Mouse (Mus musculus) kidney, postnatal 0 days (tissue): ENCODE measurements at regions not wholly inside any gene's neighbourhood (a gene's known extent, or its start where the extent isn't known, plus 50 kb on each side); places are given as distances from the start of the nearest gene placed in this dataset.
A peak's percentile ranks its signal among the peaks of the same experiment; 100 is the strongest.

ENCODE experiments used
- ATAC-seq: fragments of 200-750 bp; cut with Nextera tagmentation; replicated peaks from 2 replicates; pipeline ENCODE4 v1.8.0; 2017; ENCODE audit warnings: low read depth, moderate number of reproducible peaks, moderate TSS enrichment, moderate library complexity; ENCODE audit not compliant: low FRiP score
- DNase-seq: peaks from one replicate; pipeline ENCODE4 v3.0.0-alpha.2; 2016; ENCODE audit warnings: low spot score
- H3K27ac ChIP-seq: fragments of 300-500 bp; sonication (generic); 2 replicates; pipeline ENCODE4 v1.5.1; 2014; ENCODE audit warnings: mild to moderate bottlenecking
- H3K27me3 ChIP-seq: fragments of 300-500 bp; sonication (generic); 2 replicates; pipeline ENCODE4 v1.6.1; 2014; ENCODE audit warnings: low read length, mixed read lengths; ENCODE audit not compliant: insufficient read depth
- H3K36me3 ChIP-seq: fragments of 300-500 bp; sonication (generic); 2 replicates; pipeline ENCODE4 v1.6.1; 2014; ENCODE audit warnings: low read length, mixed read lengths; ENCODE audit not compliant: insufficient read depth
- H3K4me1 ChIP-seq: fragments of 300-500 bp; sonication (generic); replicated peaks from 2 replicates; pipeline ENCODE4 v1.6.1; 2014; ENCODE audit warnings: antibody characterized with exemption, low read length, mixed read lengths; ENCODE audit not compliant: insufficient read depth
- H3K4me2 ChIP-seq: fragments of 300-500 bp; sonication (generic); 2 replicates; pipeline ENCODE4 v1.6.1; 2014; ENCODE audit warnings: mild to moderate bottlenecking, low read length, moderate library complexity, mixed read lengths
- H3K4me3 ChIP-seq: fragments of 300-500 bp; sonication (generic); replicated peaks from 2 replicates; pipeline ENCODE4 v1.5.1; 2014; ENCODE audit warnings: low read depth, low read length
- H3K9ac ChIP-seq: fragments of 300-500 bp; sonication (generic); 2 replicates; pipeline ENCODE4 v1.6.1; 2014; ENCODE audit warnings: low read depth, low read length
- H3K9me3 ChIP-seq: fragments of 300-500 bp; sonication (generic); replicated peaks from 2 replicates; pipeline ENCODE4 v1.6.1; 2016; ENCODE audit warnings: low read length, inconsistent platforms, mixed read lengths
- CTCF ChIP-seq: IDR thresholded peaks from 2 replicates; pipeline ENCODE4 v1.5.1; 2016; ENCODE audit warnings: antibody characterized with exemption, low read depth, mild to moderate bottlenecking, moderate library complexity
- WGBS: fragments of 180-500 bp; shearing (Covaris S2); extraction: QIAGEN DNeasy Blood & Tissue Kit; methylation state at CpG from one replicate; pipeline ENCODE4 v1.1.7; 2014; 5-methylcytosine and 5-hydroxymethylcytosine counted together

DNA sequence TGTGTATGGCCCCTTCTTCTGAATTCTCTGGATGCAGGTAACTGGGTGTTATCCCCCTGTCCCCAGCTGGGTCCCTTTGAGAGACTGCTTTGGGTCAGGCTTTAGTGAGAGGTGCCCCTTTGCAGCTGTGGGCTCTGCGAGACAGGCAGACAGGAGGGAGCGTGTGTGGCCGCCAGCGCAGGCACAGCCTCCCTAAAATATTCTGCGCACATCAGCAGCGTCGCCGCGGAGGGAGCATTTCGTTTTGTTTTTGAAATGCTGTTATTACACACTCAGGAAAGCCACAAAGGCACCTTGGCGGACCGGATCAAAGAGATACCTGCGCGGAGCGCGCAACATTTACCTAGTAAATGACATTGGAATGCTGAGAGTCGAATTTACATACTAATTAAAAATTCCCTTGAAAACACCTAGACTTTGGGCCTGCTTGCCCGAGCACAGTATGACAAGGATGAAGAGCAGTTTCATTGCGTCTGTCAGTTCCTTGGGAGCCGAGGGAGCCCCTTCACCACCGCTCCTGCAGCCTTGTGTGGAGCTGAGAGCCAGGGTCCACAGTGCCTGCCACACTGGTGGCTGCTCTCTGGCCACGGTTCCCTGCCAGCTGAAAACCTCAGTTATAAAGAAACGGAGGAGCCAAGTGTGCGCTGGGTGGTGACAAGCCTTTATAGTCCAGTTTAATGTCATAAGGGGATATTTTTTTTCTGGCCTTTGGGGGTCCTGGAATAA is 89.3 kb upstream of the Pmepa1 start:
- Histone ChIP-seq H3K4me3 (no peak overlapping the region), H3K36me3 (no peaks in the 10 kb centered on the region), H3K4me1 (0 out of 2 replicates have a peak, but pooled peaks cover 4% of the 10 kb centered on the region), H3K4me2 (peak overlapping the region; percentile 43), H3K27ac (no peak overlapping the region), H3K9me3 (no peaks in the 10 kb centered on the region), H3K27me3 (peaks cover 8% of the 10 kb centered on the region; the same call in 1 of the 2 replicates), H3K9ac (no peak overlapping the region)
- TF ChIP-seq CTCF: no peak
- ATAC-seq: no peak
- no peak for DNase-seq
- WGBS: 16% methylated on average over 24 of the region's 24 CpGs

DNA sequence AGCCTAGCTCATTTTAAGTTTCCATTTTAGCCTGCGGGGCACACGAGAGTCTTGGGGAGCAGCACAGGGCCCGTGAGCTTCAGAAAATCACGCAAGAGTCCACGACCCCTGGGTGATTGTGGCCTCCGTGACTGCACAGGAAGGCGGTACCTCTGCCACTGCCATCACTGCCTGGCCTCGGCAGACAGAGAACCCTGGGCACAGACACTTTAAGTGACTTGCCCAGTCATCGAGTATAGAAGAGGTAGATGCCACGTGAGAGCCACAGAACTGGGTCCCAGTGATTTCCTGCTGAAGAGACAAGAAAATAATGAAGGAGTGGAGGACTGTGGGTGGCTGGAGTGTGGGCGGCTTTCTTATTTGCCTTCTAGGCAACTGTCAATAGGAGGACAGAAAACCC is 90.4 kb upstream of the Pmepa1 start:
- DNase-seq (no peak), ATAC-seq (no peak)
- TF ChIP-seq CTCF: no peak
- WGBS: 83% methylated on average over 11 of the region's 11 CpGs
- H3K4me1 ChIP-seq: 0 out of 2 replicates have a peak, but pooled peaks cover 4% of the 10 kb centered on the region
- H3K27ac ChIP-seq: no peak overlapping the region
- H3K27me3 ChIP-seq: peaks cover 8% of the 10 kb centered on the region; the same call in 1 of the 2 replicates
- no peaks in the 10 kb centered on the region for H3K36me3 ChIP-seq
- H3K9me3 ChIP-seq: 0 out of 2 replicates have a peak, but pooled peaks cover 1% of the 10 kb centered on the region
- no peak overlapping the region for H3K4me2 ChIP-seq
- H3K4me3 ChIP-seq: no peak overlapping the region
- no peak overlapping the region for H3K9ac ChIP-seq

DNA sequence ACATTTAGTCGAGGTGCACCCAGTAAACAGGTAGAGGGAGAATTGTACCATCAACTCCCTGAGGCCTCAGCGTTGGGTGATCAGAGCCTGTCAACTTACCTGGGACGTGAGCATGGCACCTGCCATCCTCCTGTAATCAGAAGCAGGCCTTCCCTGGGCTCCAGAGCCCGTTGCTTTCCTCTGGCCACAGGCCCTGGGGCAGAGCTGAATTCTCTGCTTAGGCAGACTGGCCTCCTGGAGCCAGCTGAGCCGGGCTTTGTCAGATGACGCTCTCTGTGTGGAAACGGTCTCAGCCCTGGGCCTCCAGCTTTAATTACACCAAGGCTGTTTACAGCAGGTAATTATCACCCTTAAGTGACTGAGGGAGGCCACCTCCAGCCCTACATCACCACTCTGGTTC is 92.6 kb upstream of the Pmepa1 start:
- 43% methylated on average over 7 of the region's 7 CpGs for WGBS
- H3K4me1 ChIP-seq: 0 out of 2 replicates have a peak, but pooled peaks cover 4% of the 10 kb centered on the region

DNA sequence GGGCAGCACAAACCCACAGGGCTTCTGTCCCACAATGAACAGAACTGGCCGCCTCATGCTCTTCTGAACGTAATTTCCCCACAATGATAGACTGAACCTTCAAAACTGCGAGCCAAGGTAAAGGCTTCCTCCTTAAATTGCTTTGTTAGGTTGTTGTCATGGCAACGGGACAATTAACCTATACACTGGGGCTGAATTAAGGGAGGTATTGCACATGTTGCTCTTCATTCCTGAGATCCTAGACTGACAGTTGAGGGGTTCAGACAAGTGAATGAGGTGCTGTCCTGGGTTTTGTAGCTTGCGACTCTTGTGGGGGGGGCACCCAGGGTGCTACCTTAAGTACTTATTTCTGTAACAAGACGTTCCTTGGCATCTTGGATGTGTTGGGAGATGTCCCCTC is 100.6 kb upstream of the Pmepa1 start:
- 82% methylated on average over 6 of the region's 6 CpGs for WGBS
- H3K4me3 ChIP-seq: no peak overlapping the region
- no peak for TF ChIP-seq CTCF
- ATAC-seq: no peak
- H3K9me3 ChIP-seq: peaks cover 6% of the 10 kb centered on the region; the same call in 1 of the 2 replicates
- H3K4me2 ChIP-seq: no peak overlapping the region
- H3K27me3 ChIP-seq: no peaks in the 10 kb centered on the region
- no peaks in the 10 kb centered on the region for H3K36me3 ChIP-seq
- H3K4me1 ChIP-seq: peaks cover 10% of the 10 kb centered on the region; the same call in 1 of the 2 replicates
- H3K27ac ChIP-seq: no peak overlapping the region
- H3K9ac ChIP-seq: no peak overlapping the region
- no peak for DNase-seq

More for the DNA sequence above, 92.6 kb upstream of the Pmepa1 start:
- ATAC-seq (no peak), DNase-seq (no peak)
- Histone ChIP-seq H3K9me3 (peaks cover 9% of the 10 kb centered on the region; the same call in 1 of the 2 replicates), H3K4me3 (no peak overlapping the region), H3K27me3 (peaks cover 8% of the 10 kb centered on the region; the same call in 1 of the 2 replicates), H3K36me3 (no peaks in the 10 kb centered on the region), H3K27ac (no peak overlapping the region), H3K9ac (no peak overlapping the region), H3K4me2 (no peak overlapping the region)
- TF ChIP-seq CTCF: no peak

DNA sequence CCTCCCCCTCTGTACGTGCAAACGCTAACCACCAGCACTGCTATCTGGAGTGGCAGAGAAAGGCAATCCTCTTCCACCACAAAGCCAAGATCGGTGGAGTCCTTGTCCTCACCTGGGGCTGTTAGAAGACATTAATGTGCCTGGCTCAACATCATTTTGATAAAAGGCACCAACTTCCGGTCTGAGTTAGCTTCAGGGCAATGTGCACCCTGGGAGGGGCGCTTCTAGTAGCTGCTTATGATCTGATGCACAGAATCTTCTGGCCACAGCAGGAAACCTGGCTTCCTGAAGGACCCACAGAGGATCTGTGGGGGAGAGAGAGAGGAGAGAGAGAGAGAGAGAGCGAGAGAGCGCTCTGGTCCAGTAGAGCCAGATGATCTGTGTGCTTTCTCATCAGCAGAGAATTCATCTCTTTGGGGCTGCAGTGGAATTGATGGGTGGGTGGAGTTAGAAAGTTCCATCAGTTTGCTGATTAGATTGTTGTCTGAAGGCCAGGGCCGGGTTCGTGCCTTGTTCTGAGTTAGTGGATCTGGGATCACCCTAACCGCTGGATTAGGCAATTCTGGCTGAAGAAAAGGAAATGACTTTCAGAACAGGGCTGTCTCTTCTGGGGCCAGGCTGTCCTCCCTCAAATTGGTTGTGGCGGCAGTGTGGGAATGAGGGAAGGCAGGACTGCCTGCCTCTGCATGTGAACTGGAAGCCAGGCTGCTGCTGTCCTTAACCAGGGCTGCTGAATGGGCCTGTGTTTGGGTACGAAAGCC is 101.3 kb upstream of the Pmepa1 start:
- no peak overlapping the region for H3K9ac ChIP-seq
- H3K4me3 ChIP-seq: no peak overlapping the region
- peaks cover 13% of the 10 kb centered on the region; the same call in 1 of the 2 replicates for H3K4me1 ChIP-seq
- WGBS: 45% methylated on average over 10 of the region's 12 CpGs
- ATAC-seq (no peak), DNase-seq (peak; percentile 47)
- no peaks in the 10 kb centered on the region; the same call in 1 of the 2 replicates for H3K9me3 ChIP-seq
- H3K27me3 ChIP-seq: no peaks in the 10 kb centered on the region
- no peak overlapping the region for H3K4me2 ChIP-seq
- no peaks in the 10 kb centered on the region for H3K36me3 ChIP-seq
- TF ChIP-seq CTCF: no peak
- H3K27ac ChIP-seq: peak overlapping the region; percentile 1; the same call in 1 of the 2 replicates

DNA sequence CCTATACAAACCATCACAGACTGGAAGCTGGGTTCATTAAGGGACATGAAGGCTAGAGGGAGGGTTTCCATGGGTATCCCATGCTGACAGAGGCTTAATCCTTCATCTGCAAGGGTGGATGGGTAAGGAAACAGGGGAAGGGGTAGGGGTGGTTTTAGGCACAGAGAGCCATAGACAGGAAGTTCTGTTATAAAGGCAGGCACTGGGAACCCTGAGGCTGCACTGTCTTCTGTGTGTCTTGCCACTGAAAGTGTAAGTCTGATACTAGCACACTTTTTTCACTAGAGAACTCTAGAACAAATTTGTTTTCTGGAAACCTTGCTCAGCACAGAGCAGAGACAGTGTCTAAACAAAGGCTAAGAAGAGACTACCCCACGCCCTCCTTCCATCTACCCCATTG is 103.4 kb upstream of the Pmepa1 start:
- 94% methylated on average over 1 of the region's 1 CpGs for WGBS
- H3K4me2 ChIP-seq: no peak overlapping the region
- no peak overlapping the region for H3K4me3 ChIP-seq
- no peak for TF ChIP-seq CTCF
- no peaks in the 10 kb centered on the region for H3K27me3 ChIP-seq
- no peak for ATAC-seq
- H3K36me3 ChIP-seq: no peaks in the 10 kb centered on the region
- peaks cover 14% of the 10 kb centered on the region; the same call in 1 of the 2 replicates for H3K4me1 ChIP-seq
- no peak overlapping the region for H3K9ac ChIP-seq
- H3K9me3 ChIP-seq: no peaks in the 10 kb centered on the region
- no peak for DNase-seq
- peak overlapping the region; percentile 61; the same call in 1 of the 2 replicates for H3K27ac ChIP-seq
